Mouse (Mus musculus) retina, embryonic 14.5 days (tissue): Measurements from ENCODE around the gene Ccl26.

ENCODE experiments used
- DNase-seq: peaks from one replicate; pipeline ENCODE4 v3.0.0-alpha.2; 2015; ENCODE audit warnings: low spot score

The Ccl26 gene

DNA sequence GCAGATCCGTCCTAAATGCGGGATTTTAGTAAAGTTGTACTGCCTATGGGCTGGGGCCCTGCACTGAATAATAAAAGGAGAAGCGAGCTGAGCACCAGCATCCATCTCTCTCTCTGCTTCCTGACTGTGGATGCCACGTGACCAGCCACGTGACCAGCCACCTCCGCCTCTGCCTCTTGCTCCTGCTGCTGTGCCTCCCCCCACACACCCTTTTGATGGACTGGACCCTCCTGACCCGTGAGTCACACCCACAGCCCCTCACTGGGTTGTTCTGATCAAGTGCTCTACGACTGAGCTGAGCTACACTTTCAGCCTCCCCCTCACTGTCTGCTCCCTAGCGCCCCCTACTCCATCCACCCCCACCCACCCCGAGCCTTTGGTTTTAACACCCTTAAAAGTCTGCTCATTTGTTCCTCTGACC, 25.6 kb downstream of the Ccl26 start:
- no peak for DNase-seq

DNA sequence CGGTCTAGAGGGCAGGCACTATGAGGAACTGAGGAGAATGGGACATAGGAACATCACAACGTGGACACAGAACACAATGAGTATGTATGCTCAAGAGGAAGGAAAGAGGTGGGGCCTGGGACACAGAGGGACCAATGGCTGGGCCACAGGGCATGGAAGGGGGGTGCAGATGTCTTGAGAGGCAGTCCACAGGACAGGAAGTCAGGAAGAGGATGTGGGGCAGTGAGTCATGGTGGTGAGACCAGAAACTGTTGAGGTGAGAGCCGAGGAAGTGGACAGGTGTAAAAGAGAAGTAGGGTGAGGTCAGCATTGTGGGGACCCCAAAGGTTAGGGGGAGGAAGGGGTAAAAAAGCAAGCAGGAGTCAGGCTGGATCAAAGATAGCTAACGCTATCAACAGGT, 26.0 kb downstream of the Ccl26 start:
- no peak for DNase-seq

DNA sequence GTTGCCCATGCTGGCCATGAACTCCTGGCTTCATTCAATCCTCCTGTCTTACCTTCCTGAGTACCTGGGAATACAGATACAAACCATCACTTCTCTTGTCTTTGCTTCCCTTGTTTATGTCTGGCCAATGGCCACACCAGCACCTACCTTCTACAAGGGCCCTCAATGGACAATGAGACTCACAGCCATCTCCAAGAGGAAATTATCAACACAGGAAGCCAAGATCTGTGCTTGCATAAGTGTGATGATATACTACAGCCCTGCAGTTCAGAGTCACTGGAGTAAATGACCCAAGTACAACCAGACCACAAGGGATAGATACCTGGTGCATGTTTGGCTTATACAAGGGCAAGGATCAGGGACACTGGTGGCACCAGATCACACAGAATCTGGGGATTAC, 27.5 kb downstream of the Ccl26 start:
- DNase-seq = no peak

DNA sequence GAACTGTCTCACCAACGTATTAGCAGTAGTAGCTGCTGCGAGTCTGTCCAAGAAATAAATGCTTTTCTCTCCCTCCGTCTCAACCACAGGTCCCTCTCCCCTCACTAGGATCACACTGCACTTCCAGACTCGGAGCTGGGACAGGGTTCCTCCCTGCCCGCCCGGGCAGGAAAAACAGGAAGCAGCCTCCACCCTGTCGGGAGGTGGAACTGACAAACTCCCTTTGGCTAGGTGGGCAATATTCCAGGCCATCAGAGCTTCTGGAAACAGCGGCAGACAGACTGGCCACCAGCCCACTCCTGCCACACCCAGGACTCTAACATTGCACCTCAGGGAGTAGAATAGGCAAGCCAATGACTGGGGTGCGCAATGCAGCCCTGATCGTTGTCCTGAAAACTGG, 29.9 kb downstream of the Ccl26 start:
- DNase-seq = no peak

DNA sequence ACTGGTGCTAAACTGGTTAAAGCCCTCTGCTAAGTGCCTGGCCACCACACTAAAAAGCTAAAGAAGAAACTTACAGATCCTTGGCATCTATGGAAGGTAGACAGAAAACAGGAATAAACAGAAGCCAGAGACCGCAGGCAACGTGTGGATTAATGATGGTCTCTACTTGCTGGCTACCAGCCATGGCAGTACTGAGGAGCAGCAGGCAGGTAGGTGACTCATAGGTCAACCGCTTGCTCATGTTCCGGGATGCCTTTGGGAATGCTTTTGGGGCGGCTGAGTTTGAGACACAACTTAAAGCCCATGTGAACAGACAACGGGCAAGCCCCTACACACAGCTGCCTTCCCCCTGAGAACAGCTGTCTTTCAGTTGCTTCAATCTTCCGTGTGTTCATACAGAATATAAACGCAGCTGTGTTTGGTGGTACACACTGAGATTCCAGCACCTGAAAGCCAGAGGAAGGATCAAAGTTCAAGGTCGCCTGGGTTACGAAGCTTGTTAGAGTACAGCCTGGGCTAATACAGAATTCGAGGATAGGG, 32.0 kb downstream of the Ccl26 start:
- DNase-seq = no peak

DNA sequence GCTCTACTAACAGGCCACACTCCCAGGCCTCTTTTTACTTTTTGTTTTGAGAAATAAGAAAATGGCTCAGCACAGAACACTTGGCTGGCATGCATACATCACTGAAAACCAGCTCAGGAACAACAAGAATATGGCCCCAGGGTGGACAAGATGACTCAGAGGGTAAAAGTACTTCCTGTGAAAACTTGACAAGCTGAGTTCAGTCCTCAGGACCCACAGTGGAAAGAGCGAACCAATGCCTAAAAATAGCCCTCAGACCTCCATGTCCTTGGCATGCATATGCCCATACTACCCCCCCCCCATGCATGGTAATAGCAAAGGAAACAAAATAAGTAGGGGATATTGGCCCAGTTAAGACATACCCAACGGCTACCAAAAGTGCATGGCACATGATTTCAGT, 33.4 kb downstream of the Ccl26 start:
- no peak for DNase-seq

DNA sequence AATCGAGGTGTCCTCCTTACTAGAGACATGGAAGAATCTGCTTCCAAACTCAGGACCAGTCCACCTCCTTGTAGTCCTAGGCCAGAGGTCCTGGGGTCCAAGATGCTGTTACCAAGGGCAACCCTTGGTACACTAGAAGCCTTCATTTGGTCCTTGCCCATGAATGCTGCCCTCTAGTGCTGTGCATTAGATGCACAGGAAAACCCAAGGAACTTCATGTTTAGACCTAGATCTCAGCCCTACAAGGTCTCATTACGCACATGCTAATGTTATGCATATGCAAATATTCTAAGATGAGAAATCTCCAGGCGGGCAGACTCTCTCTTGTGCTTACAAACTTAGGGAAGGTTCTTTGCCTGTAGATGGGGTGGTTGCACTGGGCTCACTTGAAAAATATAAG, 34.1 kb downstream of the Ccl26 start:
- DNase-seq = peak; percentile 26

DNA sequence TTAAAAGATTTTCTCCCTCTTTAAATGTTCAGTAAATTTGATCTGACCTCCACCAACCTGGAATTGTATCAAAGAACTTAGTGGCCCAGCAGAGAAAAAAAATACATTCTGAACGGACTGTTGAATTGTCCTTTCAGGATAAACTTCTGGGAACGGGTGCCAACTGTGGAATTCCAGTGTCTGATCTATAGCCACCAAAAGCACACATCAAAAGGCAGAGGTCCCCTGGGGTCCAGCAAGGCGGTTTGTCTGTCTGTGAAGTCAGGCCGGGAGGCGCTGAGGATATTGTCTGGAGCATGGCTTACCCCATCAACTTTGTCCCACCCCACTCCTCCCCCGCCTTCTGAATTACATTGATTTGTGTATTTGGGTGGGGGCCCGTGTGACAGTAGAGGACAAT, 35.4 kb downstream of the Ccl26 start:
- no peak for DNase-seq

DNA sequence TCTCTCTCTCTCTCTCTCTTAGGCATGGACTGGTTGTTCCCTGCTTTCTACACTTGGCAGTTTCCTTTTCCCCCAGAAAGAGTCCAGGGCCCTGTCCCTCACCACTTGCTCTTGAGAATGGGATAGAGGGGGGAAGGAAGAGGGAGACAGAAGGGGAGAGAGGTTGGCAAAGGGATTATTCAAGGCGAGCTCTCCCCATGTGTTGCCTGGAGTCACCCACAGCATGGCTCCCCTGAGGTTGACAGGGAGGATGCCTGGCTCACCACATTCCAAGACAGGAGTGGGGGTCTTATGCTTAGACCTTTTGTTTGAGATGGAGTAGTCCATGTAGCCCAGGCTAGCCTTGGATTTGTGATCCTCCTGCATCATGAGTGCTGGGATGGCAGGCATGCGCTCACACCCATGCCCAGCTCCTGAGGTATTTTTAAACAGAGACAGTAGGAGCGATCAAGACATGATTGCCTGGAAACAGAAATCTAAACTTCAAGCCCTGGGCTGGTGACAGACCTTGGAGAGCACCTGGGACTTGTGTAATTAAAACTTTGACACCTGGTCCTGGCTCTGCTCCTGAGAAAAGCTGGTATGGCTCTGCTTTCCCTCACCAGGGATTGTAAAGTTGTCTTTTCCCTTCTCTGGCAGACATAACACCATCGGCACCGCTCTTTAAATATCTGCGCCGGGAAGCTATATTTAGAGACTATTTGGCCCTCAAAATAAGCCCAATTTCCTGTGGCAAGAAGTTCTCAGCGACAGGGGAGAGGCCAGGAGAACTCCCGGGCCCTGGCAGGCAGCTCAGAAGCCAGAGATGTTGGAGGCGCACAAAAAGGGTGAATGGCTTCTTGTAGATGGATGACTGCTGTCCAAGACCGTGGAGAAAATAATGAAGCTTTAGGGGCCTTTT, 38.5 kb downstream of the Ccl26 start:
- DNase-seq = no peak

DNA sequence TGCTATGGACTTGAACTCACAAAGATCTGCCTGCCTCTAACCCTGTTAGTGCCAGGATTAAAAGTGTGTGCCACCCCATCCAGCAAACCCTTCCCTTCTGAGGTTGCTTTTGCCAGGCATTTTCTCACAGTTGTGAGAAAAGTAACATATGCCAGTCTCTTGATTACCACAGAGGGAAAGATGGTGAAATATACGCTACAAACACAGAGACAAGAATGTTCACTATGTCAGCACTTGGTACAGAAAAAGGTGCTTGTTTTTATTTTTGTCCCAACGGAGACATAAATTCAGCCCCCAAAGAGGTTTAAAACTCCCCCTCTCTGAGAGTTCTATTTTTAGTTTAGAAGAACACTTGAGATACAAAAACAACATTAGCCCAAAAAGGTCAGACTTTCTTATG, 39.3 kb downstream of the Ccl26 start:
- DNase-seq = no peak

DNA sequence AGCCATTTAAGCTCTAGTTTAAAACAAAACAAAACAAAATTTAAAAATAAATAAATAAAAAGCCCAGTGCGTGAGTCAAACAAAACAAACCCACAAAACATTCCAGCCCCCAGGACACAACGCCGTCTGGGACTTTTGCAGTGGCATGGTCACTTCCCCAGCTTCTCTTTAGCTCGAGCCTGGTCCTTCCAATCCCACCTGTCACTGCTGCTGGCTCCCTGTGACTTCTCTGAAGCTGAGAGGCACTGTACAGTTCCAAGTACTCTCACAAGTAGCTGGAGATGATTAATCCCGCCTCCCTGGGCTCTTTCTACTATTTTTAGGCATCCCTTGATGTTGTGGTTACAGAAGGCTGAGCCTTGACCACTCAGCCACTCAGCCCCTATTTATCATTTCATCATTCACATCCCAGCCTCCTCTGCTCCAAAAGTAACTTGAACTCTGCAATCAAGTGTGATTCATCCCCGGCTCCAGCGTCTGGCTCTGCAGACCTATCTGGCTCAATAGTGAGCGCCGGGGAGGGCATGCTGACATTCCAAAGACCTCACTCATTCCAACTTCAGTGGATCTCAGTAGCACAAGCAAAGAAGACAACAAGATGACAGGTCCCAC, 41.2 kb downstream of the Ccl26 start:
- no peak for DNase-seq

DNA sequence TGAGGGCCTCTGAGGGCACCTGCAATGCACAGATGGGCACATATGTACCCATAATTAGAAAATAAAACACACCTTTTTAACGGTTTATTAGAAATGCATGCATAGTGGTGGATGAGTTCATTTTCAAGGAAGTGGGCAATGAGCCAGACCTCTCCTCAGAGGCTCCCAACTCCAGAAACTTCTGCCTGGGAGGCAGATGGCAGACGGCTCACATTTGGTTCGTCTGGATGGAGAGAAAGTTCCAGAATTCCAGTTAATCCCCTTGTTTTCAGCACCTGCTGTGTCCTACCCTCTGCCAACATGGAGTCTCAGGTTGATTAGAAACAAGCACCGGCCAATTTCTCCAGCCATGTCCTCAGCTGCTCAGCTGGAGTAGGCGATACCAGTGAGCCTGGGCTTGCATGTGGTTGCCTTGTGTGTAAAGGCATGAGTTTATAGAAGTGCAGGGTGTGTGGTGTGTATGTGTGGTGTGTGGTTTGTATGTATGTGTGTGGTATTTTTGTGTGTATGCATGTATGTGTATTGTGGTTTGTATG, 46.0 kb downstream of the Ccl26 start:
- no peak for DNase-seq

DNA sequence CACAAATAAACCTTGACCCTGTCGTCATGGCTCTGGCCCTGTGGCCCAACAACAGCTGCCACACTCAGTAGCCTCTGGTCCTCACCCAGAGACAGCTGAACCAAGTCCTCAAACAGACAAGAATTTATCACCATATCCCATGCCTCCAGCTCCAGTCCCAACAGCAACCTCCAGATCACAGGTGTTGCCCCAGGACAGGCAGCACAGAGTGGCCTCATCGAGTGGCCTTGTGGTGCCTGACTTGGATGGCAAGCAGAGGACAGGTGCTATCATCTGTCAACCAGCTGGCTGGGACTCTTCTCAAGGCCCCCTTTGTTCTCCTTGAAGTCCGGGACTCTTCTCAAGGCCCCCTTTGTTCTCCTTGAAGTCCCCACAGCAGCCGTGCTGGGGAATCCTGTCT, 50.2 kb downstream of the Ccl26 start:
- DNase-seq = no peak

DNA sequence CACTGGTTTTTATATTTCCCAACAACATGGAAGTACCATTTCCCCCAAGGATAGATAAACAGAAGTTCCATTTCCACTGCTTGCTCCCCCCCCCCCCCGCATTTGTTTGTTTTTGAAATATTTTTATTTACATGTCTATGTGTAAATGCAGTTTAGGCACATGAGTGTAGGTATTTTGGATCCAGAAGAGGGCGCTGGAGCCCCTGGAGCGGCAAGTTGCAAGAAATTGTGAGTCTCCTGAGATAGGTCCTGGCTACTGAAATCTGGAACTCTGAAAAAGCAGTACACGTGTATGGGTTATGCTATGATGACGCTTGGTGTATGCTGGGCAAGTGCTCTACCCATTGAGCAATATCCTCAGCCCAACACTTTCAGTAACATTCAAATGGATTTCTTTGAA, 52.3 kb downstream of the Ccl26 start:
- DNase-seq = no peak
